Mouse (Mus musculus) MEL (cell line): ENCODE results near the gene Mymx. TPM values are rescaled to one million over a fixed set of nuclear protein-coding genes. Genes with fewer than 3 reads are reported as not detected.

Experiments
- DNase-seq: peaks from one replicate; pipeline ENCODE4 v3.0.0; 2011; ENCODE audit warnings: low read depth, low spot score
- H3K27ac ChIP-seq: 2 replicates; pipeline ENCODE4 v1.5.1; 2012; ENCODE audit warnings: low read depth, mild to moderate bottlenecking, control low read depth, low read length, moderate library complexity; ENCODE audit not compliant: control insufficient read depth
- H3K27me3 ChIP-seq, 2 experiments: fragments of 150-350 bp in 1 of 2; sonication (generic) in 1 of 2; 2 replicates each; pipeline ENCODE4 v1.6.1; 2012; ENCODE audit warnings: low read length in 2 of 2, mild to moderate bottlenecking in 2 of 2, improper control_type of control experiment in 1 of 2, moderate library complexity in 1 of 2; ENCODE audit not compliant: insufficient read depth in 2 of 2, control insufficient read depth in 1 of 2
- H3K36me3 ChIP-seq, 2 experiments: 2 replicates each; pipeline ENCODE4 v1.6.1; 2012 to 2014; ENCODE audit warnings: low read length in 2 of 2, improper control_type of control experiment in 1 of 2, inconsistent platforms in 1 of 2, mild to moderate bottlenecking in 1 of 2; ENCODE audit not compliant: insufficient read depth in 2 of 2, control insufficient read depth in 1 of 2
- H3K4me1 ChIP-seq, 2 experiments: fragments of 150-350 bp in 1 of 2; sonication (generic) in 1 of 2; 2 replicates each; pipeline ENCODE4 v1.6.1; 2012; ENCODE audit warnings: low read length in 2 of 2, improper control_type of control experiment in 1 of 2, mild to moderate bottlenecking in 1 of 2; ENCODE audit not compliant: insufficient read depth in 2 of 2, control insufficient read depth in 1 of 2
- H3K4me3 ChIP-seq, 2 experiments: fragments of 150-350 bp in 1 of 2; sonication (generic) in 1 of 2; 2 replicates each; pipeline ENCODE4 v1.5.1; 2012; ENCODE audit warnings: low read depth in 2 of 2, low read length in 2 of 2, mild to moderate bottlenecking in 2 of 2, moderate library complexity in 2 of 2, control low read depth in 1 of 2, improper control_type of control experiment in 1 of 2; ENCODE audit not compliant: control insufficient read depth in 1 of 2, insufficient read depth in 1 of 2
- H3K79me2 ChIP-seq: 2 replicates; pipeline ENCODE4 v1.6.1; 2012; ENCODE audit warnings: mild to moderate bottlenecking, low read length, moderate library complexity; ENCODE audit not compliant: control insufficient read depth, poor library complexity, insufficient read depth
- H3K9ac ChIP-seq: 2 replicates; pipeline ENCODE4 v1.6.1; 2012; ENCODE audit warnings: low read depth, mild to moderate bottlenecking, control low read depth, low read length, moderate library complexity; ENCODE audit not compliant: control insufficient read depth, poor library complexity, severe bottlenecking
- H3K9me3 ChIP-seq: fragments of 150-350 bp; sonication (generic); replicated peaks from 2 replicates; pipeline ENCODE4 v1.6.1; 2012; ENCODE audit warnings: mild to moderate bottlenecking, low read length, improper control_type of control experiment, moderate library complexity; ENCODE audit not compliant: insufficient read depth
- BHLHE40 ChIP-seq: IDR thresholded peaks from 2 replicates; pipeline ENCODE4 v1.6.1; 2012; ENCODE audit warnings: low read depth, mild to moderate bottlenecking, inconsistent platforms, low read length, improper control_type of control experiment, borderline replicate concordance
- CHD1 ChIP-seq: IDR thresholded peaks from 2 replicates; pipeline ENCODE4 v1.6.1; 2012; ENCODE audit warnings: low read depth, mild to moderate bottlenecking, inconsistent platforms, low read length, improper control_type of control experiment
- CTCF ChIP-seq, 3 experiments: IDR thresholded peaks in 2 of 3; conservative IDR thresholded peaks in 1 of 3; 2 replicates each; pipeline ENCODE4 v1.5.1; 2011 to 2012; ENCODE audit warnings: low read length in 3 of 3, low read depth in 2 of 3, mild to moderate bottlenecking in 2 of 3, improper control_type of control experiment in 1 of 3, inconsistent platforms in 1 of 3, mixed read lengths in 1 of 3, moderate library complexity in 1 of 3; ENCODE audit not compliant: control insufficient read depth in 1 of 3, insufficient read depth in 1 of 3, poor library complexity in 1 of 3, severe bottlenecking in 1 of 3
- E2F4 ChIP-seq: IDR thresholded peaks from 2 replicates; pipeline ENCODE4 v1.6.1; 2011; ENCODE audit warnings: low read depth, low read length, improper control_type of control experiment, borderline replicate concordance
- ELF1 ChIP-seq: IDR thresholded peaks from 2 replicates; pipeline ENCODE4 v1.6.1; 2014; ENCODE audit warnings: low read depth, mild to moderate bottlenecking, inconsistent platforms, low read length, improper control_type of control experiment, moderate library complexity
- ETS1 ChIP-seq: IDR thresholded peaks from 2 replicates; pipeline ENCODE4 v1.6.1; 2012; ENCODE audit warnings: low read depth, mild to moderate bottlenecking, inconsistent platforms, low read length, improper control_type of control experiment, moderate library complexity
- GABPA ChIP-seq: IDR thresholded peaks from 2 replicates; pipeline ENCODE4 v1.6.1; 2012; ENCODE audit warnings: low read depth, mild to moderate bottlenecking, inconsistent platforms, low read length, improper control_type of control experiment, moderate library complexity
- GATA1 ChIP-seq: IDR thresholded peaks from 2 replicates; pipeline ENCODE4 v1.6.1; 2011; ENCODE audit warnings: low read depth, low read length, improper control_type of control experiment
- JUND ChIP-seq: IDR thresholded peaks from 2 replicates; pipeline ENCODE4 v1.6.1; 2011; ENCODE audit warnings: low read depth, mild to moderate bottlenecking, improper control_type of control experiment, low read length
- KAT2A ChIP-seq: conservative IDR thresholded peaks from 2 replicates; pipeline ENCODE4 v1.6.1; 2012; ENCODE audit warnings: low read depth, low read length, improper control_type of control experiment, inconsistent platforms
- MAZ ChIP-seq: IDR thresholded peaks from 2 replicates; pipeline ENCODE4 v1.6.1; 2012; ENCODE audit warnings: low read depth, mild to moderate bottlenecking, inconsistent platforms, low read length, improper control_type of control experiment
- MEF2A ChIP-seq: IDR thresholded peaks from 2 replicates; pipeline ENCODE4 v1.6.1; 2014; ENCODE audit warnings: low read depth, mild to moderate bottlenecking, inconsistent platforms, low read length, improper control_type of control experiment; ENCODE audit not compliant: poor library complexity, insufficient replicate concordance, severe bottlenecking; ENCODE audit errors: extremely low read depth
- MYB ChIP-seq: IDR thresholded peaks from 2 replicates; pipeline ENCODE4 v1.6.1; 2011; ENCODE audit warnings: mild to moderate bottlenecking, low read depth, low read length, improper control_type of control experiment
- MYC ChIP-seq: IDR thresholded peaks from 2 replicates; pipeline ENCODE4 v1.6.1; 2011; ENCODE audit warnings: low read depth, mild to moderate bottlenecking, low read length, improper control_type of control experiment, moderate library complexity
- POLR2A ChIP-seq, 2 experiments: IDR thresholded peaks; 2 replicates each; pipeline ENCODE4 v1.6.1; 2011 to 2012; ENCODE audit warnings: low read length in 2 of 2, mild to moderate bottlenecking in 2 of 2, control low read depth in 1 of 2, improper control_type of control experiment in 1 of 2, low read depth in 1 of 2, moderate library complexity in 1 of 2; ENCODE audit not compliant: control insufficient read depth in 1 of 2, insufficient read depth in 1 of 2, poor library complexity in 1 of 2
- POLR2AphosphoS2 ChIP-seq: IDR thresholded peaks from 2 replicates; pipeline ENCODE4 v1.6.1; 2011; ENCODE audit warnings: low read length, improper control_type of control experiment
- POLR2AphosphoS5 ChIP-seq: IDR thresholded peaks from 2 replicates; pipeline ENCODE4 v1.6.1; 2012; ENCODE audit warnings: low read depth, borderline replicate concordance, mild to moderate bottlenecking, inconsistent platforms, low read length, moderate library complexity, mixed read lengths
- RAD21 ChIP-seq: IDR thresholded peaks from 2 replicates; pipeline ENCODE4 v1.6.1; 2011; ENCODE audit warnings: mild to moderate bottlenecking, low read depth, low read length, improper control_type of control experiment
- TAL1 ChIP-seq: IDR thresholded peaks from 2 replicates; pipeline ENCODE4 v1.6.1; 2012; ENCODE audit warnings: mild to moderate bottlenecking, inconsistent platforms, low read length, moderate library complexity, mixed read lengths
- TBP ChIP-seq: IDR thresholded peaks from 2 replicates; pipeline ENCODE4 v1.8.0; 2011; ENCODE audit warnings: low read depth, low read length, improper control_type of control experiment
- TCF12 ChIP-seq: IDR thresholded peaks from 2 replicates; pipeline ENCODE4 v1.6.1; 2014; ENCODE audit warnings: low read depth, mild to moderate bottlenecking, inconsistent platforms, low read length, improper control_type of control experiment, moderate library complexity
- USF1 ChIP-seq: IDR thresholded peaks from 2 replicates; pipeline ENCODE4 v1.6.1; 2014; ENCODE audit warnings: low read depth, mild to moderate bottlenecking, inconsistent platforms, low read length, improper control_type of control experiment, moderate library complexity
- ZC3H11A ChIP-seq: IDR thresholded peaks from 2 replicates; pipeline ENCODE4 v1.6.1; 2012; ENCODE audit warnings: low read depth, mild to moderate bottlenecking, inconsistent platforms, low read length, improper control_type of control experiment
- ZKSCAN1 ChIP-seq: IDR thresholded peaks from 2 replicates; pipeline ENCODE4 v1.6.1; 2012; ENCODE audit warnings: low read depth, mild to moderate bottlenecking, inconsistent platforms, low read length, improper control_type of control experiment, moderate library complexity
- ZNF384 ChIP-seq: IDR thresholded peaks from 2 replicates; pipeline ENCODE4 v1.6.1; 2012; ENCODE audit warnings: low read depth, mild to moderate bottlenecking, inconsistent platforms, low read length, improper control_type of control experiment
- polyA plus RNA-seq, 2 experiments: library from polyadenylated mRNA; stranded (reverse) in 1 of 2; unstranded in 1 of 2; fragments of >175 nt in 1 of 2; fragments of >200 nt in 1 of 2; gene quantifications; 2 replicates each; pipeline versions ENCODE4 v1.2.1 to v1.2.4; 2012; ENCODE audit warnings: low replicate concordance in 2 of 2, low read depth in 1 of 2; ENCODE audit not compliant: insufficient read length in 2 of 2, insufficient read depth in 1 of 2, missing spikeins in 1 of 2
- total RNA-seq: library from RNA; depleted of rRNA; stranded (reverse); fragments of 300-350 nt; gene quantifications from 2 replicates; pipeline ENCODE4 v1.2.3, GENCODE M21; 2012

Gene Mymx
- total and polyA plus RNA-seq, 3 experiments = not detected

GRCm38 (mm10) chr17:45608396-45608795, 6.5 kb upstream of the Mymx start:
- Histone ChIP-seq H3K4me3 (no peak overlapping the region), H3K36me3 (peaks cover 0 to 22% of the 10 kb centered on the region in 2 experiments; a peak in 2 of 4 replicates), H3K9me3 (no peaks in the 10 kb centered on the region), H3K27me3 (no peaks in the 10 kb centered on the region), H3K79me2 (no peaks in the 10 kb centered on the region), H3K9ac (no peak overlapping the region), H3K27ac (no peak overlapping the region), H3K4me1 (peaks cover 12 to 21% of the 10 kb centered on the region in 2 experiments)
- TF ChIP-seq POLR2AphosphoS2 (no peak), GATA1 (no peak), CTCF (IDR thresholded peaks at IDR 0.05 in 2 of 3, conservative IDR thresholded peaks at IDR 0.05 in 1 of 3; ENCODE audit: control insufficient read depth in 1 of 3, insufficient read depth in 1 of 3, low read depth in 2 of 3, low read length in 3 of 3, poor library complexity in 1 of 3, severe bottlenecking in 1 of 3) (no peak), JUND (no peak), TAL1 (no peak), POLR2AphosphoS5 (no peak), MYC (no peak), USF1 (no peak), GABPA (no peak), TBP (no peak), ETS1 (no peak)
- no peak for DNase-seq

DNA sequence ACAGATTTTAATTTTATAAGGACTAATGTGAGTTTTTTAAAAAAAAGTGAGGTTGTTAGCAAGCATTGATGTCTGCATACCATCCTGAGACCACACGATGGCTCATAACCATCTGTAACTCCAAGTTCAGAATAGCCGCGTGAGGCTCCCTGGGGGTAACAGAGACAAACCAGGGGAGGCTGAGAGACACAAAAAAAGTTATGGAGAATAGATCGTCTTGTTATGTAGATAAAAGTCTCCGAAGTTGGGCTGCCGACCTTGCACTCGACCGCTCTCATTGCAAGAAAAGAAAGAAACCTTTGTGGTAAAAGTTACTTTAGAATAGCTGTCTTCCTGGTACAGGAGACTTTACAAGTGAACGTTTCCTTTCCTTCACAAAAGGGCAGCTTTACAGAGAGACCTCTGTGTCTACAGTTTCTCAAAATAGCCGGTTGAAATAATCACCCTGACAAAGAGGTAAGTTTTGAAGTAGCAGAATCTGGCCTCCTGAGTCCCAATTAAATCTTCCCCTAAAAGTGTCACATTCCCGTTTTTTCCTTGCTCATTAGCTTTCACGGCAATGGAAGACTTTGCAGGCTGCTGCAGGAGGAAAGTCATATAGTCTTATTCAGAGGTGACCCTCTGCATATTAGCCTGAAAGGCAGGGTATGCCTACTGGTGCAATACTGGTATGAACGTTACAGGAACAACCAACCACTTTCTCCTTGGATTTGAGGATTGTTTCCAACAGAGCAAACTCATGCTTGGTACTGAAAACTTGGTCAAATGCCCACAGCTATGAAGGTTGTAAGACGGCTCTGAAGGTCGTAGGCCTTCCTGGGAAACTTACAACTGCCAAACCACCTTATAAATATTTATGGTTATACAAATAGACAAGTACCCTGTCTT, 5.3 kb upstream of the Mymx start:
- TF ChIP-seq JUND (no peak), MAZ (no peak), CHD1 (no peak), RAD21 (no peak), ZNF384 (no peak), ELF1 (no peak), MEF2A (no peak), ZC3H11A (no peak), BHLHE40 (no peak), KAT2A (no peak), TAL1 (no peak), POLR2A (IDR thresholded peaks at IDR 0.05; ENCODE audit: control insufficient read depth in 1 of 2, insufficient read depth in 1 of 2, low read depth in 1 of 2, low read length in 2 of 2, poor library complexity in 1 of 2) (no peak), POLR2AphosphoS2 (no peak), MYB (no peak), TCF12 (no peak), ETS1 (no peak), E2F4 (no peak), CTCF (IDR thresholded peaks at IDR 0.05 in 2 of 3, conservative IDR thresholded peaks at IDR 0.05 in 1 of 3; ENCODE audit: control insufficient read depth in 1 of 3, insufficient read depth in 1 of 3, low read depth in 2 of 3, low read length in 3 of 3, poor library complexity in 1 of 3, severe bottlenecking in 1 of 3) (no peak), ZKSCAN1 (no peak)
- Histone ChIP-seq H3K9ac (no peak overlapping the region), H3K27ac (no peak overlapping the region)

More for the DNA sequence above, 5.3 kb upstream of the Mymx start:
- no peak overlapping the region for H3K4me3 ChIP-seq
- H3K27me3 ChIP-seq = no peaks in the 10 kb centered on the region
- H3K9me3 ChIP-seq = no peaks in the 10 kb centered on the region
- peaks cover 0 to 16% of the 10 kb centered on the region in 2 experiments; a peak in 2 of 4 replicates for H3K36me3 ChIP-seq
- peaks cover 7 to 15% of the 10 kb centered on the region in 2 experiments for H3K4me1 ChIP-seq
- H3K79me2 ChIP-seq = no peaks in the 10 kb centered on the region
- no peak for DNase-seq
